Mouse (Mus musculus) midbrain, embryonic 16.5 days (tissue): Measurements from ENCODE around the gene Stk38l. TPM values are rescaled to one million over a fixed set of nuclear protein-coding genes. Genes with fewer than 3 reads are reported as not detected.
A peak's percentile ranks its signal among the peaks of the same experiment; 100 is the strongest.

Experiments
- ATAC-seq: fragments of 200-750 bp; cut with Nextera tagmentation; 2 replicates; pipeline ENCODE4 v1.8.0; 2017; ENCODE audit warnings: moderate TSS enrichment
- H3K27ac ChIP-seq: fragments of 300-500 bp; sonication (generic); 2 replicates; pipeline ENCODE4 v1.5.1; 2014; ENCODE audit warnings: mild to moderate bottlenecking, low read length, mixed read lengths
- H3K27me3 ChIP-seq: fragments of 300-500 bp; sonication (generic); 2 replicates; pipeline ENCODE4 v1.6.1; 2014; ENCODE audit warnings: low read depth, low read length, mixed read lengths; ENCODE audit not compliant: control insufficient read depth, insufficient read depth
- H3K36me3 ChIP-seq: fragments of 300-500 bp; sonication (generic); 2 replicates; pipeline ENCODE4 v1.6.1; 2014; ENCODE audit warnings: mild to moderate bottlenecking, low read length, moderate library complexity, mixed read lengths; ENCODE audit not compliant: control insufficient read depth, insufficient read depth
- H3K4me1 ChIP-seq: fragments of 300-500 bp; sonication (generic); 2 replicates; pipeline ENCODE4 v1.6.1; 2014; ENCODE audit warnings: mild to moderate bottlenecking, low read length, mixed read lengths; ENCODE audit not compliant: control insufficient read depth, insufficient read depth
- H3K4me2 ChIP-seq: fragments of 300-500 bp; sonication (generic); 2 replicates; pipeline ENCODE4 v1.6.1; 2014; ENCODE audit warnings: mild to moderate bottlenecking, low read length, mixed read lengths
- H3K4me3 ChIP-seq: fragments of 300-500 bp; sonication (generic); 2 replicates; pipeline ENCODE4 v1.5.1; 2014; ENCODE audit warnings: low read depth, mild to moderate bottlenecking, low read length, moderate library complexity, mixed read lengths
- H3K9ac ChIP-seq: fragments of 300-500 bp; sonication (generic); 2 replicates; pipeline ENCODE4 v1.6.1; 2014; ENCODE audit warnings: low read depth, low read length, mixed read lengths
- H3K9me3 ChIP-seq: fragments of 300-500 bp; sonication (generic); replicated peaks from 2 replicates; pipeline ENCODE4 v1.6.1; 2014; ENCODE audit warnings: mild to moderate bottlenecking, low read length, mixed read lengths; ENCODE audit not compliant: control insufficient read depth, poor library complexity, severe bottlenecking
- WGBS: fragments of 180-500 bp; shearing (Covaris S2); extraction: QIAGEN DNeasy Blood & Tissue Kit; methylation state at CpG from one replicate; pipeline ENCODE4 v1.1.7; 2014; 5-methylcytosine and 5-hydroxymethylcytosine counted together
- polyA plus RNA-seq: library from polyadenylated mRNA; unstranded; fragments of >200 nt; fragmentation: Nextera tagmentation; extraction: Ambion mirVana; gene quantifications from 2 replicates; pipeline ENCODE4 v1.2.1, GENCODE M21; 2015

Stk38l gene
- polyA plus RNA-seq, 1 experiment from 2014 or later = 14.4 TPM

- WGBS = 92% methylated on average over 1 of the region's 1 CpGs
- H3K4me2 ChIP-seq = no peak overlapping the region
- ATAC-seq = no peak
- no peaks in the 10 kb centered on the region for H3K9me3 ChIP-seq
- H3K4me3 ChIP-seq = no peak overlapping the region
- H3K27me3 ChIP-seq = no peaks in the 10 kb centered on the region
- no peaks in the 10 kb centered on the region for H3K4me1 ChIP-seq
- no peaks in the 10 kb centered on the region for H3K36me3 ChIP-seq
- H3K9ac ChIP-seq = no peak overlapping the region
- H3K27ac ChIP-seq = no peak overlapping the region
These were observed 20.4 kb downstream of the Stk38l start for GRCm38 (mm10) chr6:146745180-146745579.

GRCm38 (mm10) chr6:146746577-146746976, 21.8 kb downstream of the Stk38l start:
- Histone ChIP-seq H3K9me3 (no peaks in the 10 kb centered on the region), H3K4me3 (no peak overlapping the region), H3K4me1 (no peaks in the 10 kb centered on the region), H3K27me3 (no peaks in the 10 kb centered on the region), H3K9ac (no peak overlapping the region), H3K36me3 (no peaks in the 10 kb centered on the region), H3K4me2 (no peak overlapping the region), H3K27ac (no peak overlapping the region)
- ATAC-seq = no peak
- 88% methylated on average over 5 of the region's 5 CpGs for WGBS

- Histone ChIP-seq H3K27ac (no peak overlapping the region), H3K27me3 (no peaks in the 10 kb centered on the region), H3K9me3 (no peaks in the 10 kb centered on the region), H3K4me1 (no peaks in the 10 kb centered on the region), H3K36me3 (no peaks in the 10 kb centered on the region), H3K4me2 (no peak overlapping the region), H3K4me3 (no peak overlapping the region), H3K9ac (no peak overlapping the region)
- no peak for ATAC-seq
These were observed 22.3 kb downstream of the Stk38l start for GRCm38 (mm10) chr6:146747057-146747456.

GRCm38 (mm10) chr6:146748271-146748670, 23.5 kb downstream of the Stk38l start:
- Histone ChIP-seq H3K4me3 (no peak overlapping the region), H3K9me3 (no peaks in the 10 kb centered on the region), H3K4me2 (no peak overlapping the region), H3K4me1 (peaks cover 4% of the 10 kb centered on the region), H3K27ac (no peak overlapping the region), H3K27me3 (no peaks in the 10 kb centered on the region), H3K9ac (no peak overlapping the region), H3K36me3 (no peaks in the 10 kb centered on the region)
- 93% methylated on average over 1 of the region's 1 CpGs for WGBS
- no peak for ATAC-seq

GRCm38 (mm10) chr6:146751671-146752070, 26.9 kb downstream of the Stk38l start:
- Histone ChIP-seq H3K27ac (no peak overlapping the region), H3K36me3 (no peaks in the 10 kb centered on the region), H3K4me2 (no peak overlapping the region), H3K9me3 (no peaks in the 10 kb centered on the region), H3K27me3 (no peaks in the 10 kb centered on the region), H3K9ac (no peak overlapping the region), H3K4me3 (no peak overlapping the region), H3K4me1 (peaks cover 6% of the 10 kb centered on the region)
- 75% methylated on average over 1 of the region's 1 CpGs for WGBS
- no peak; the same call in 1 of the 2 replicates for ATAC-seq

GRCm38 (mm10) chr6:146752178-146752577, 27.4 kb downstream of the Stk38l start:
- H3K27me3 ChIP-seq = no peaks in the 10 kb centered on the region
- H3K4me2 ChIP-seq = no peak overlapping the region
- H3K9ac ChIP-seq = no peak overlapping the region
- WGBS = 81% methylated on average over 2 of the region's 2 CpGs
- no peak overlapping the region for H3K27ac ChIP-seq
- no peaks in the 10 kb centered on the region for H3K9me3 ChIP-seq
- H3K36me3 ChIP-seq = no peaks in the 10 kb centered on the region
- peaks cover 6% of the 10 kb centered on the region for H3K4me1 ChIP-seq
- 0 out of 2 replicates have a peak, but pooled peaks have one; percentile 39 for ATAC-seq
- H3K4me3 ChIP-seq = no peak overlapping the region

- H3K4me3 ChIP-seq = no peak overlapping the region
- H3K4me1 ChIP-seq = peaks cover 6% of the 10 kb centered on the region
- ATAC-seq = peak; percentile 81
- no peak overlapping the region for H3K27ac ChIP-seq
- H3K4me2 ChIP-seq = no peak overlapping the region; the same call in 1 of the 2 replicates
- WGBS = 32% methylated on average over 1 of the region's 1 CpGs
- no peak overlapping the region for H3K9ac ChIP-seq
- H3K27me3 ChIP-seq = no peaks in the 10 kb centered on the region
- no peaks in the 10 kb centered on the region for H3K36me3 ChIP-seq
- H3K9me3 ChIP-seq = no peaks in the 10 kb centered on the region
These were observed 27.8 kb downstream of the Stk38l start for GRCm38 (mm10) chr6:146752612-146753011.

GRCm38 (mm10) chr6:146753560-146754160, 28.9 kb downstream of the Stk38l start:
- 82% methylated on average over 2 of the region's 2 CpGs for WGBS
- ATAC-seq = no peak
- H3K4me1 ChIP-seq = peaks cover 6% of the 10 kb centered on the region

GRCm38 (mm10) chr6:146755136-146755535, 30.3 kb downstream of the Stk38l start:
- 94% methylated on average over 2 of the region's 2 CpGs for WGBS

More at GRCm38 (mm10) chr6:146753560-146754160, 28.9 kb downstream of the Stk38l start:
- H3K4me2 ChIP-seq = no peak overlapping the region
- no peak overlapping the region for H3K9ac ChIP-seq
- no peaks in the 10 kb centered on the region for H3K9me3 ChIP-seq
- 0 out of 2 replicates have a peak overlapping the region, but pooled peaks have one; percentile 14 for H3K27ac ChIP-seq
- no peaks in the 10 kb centered on the region for H3K36me3 ChIP-seq
- no peak overlapping the region for H3K4me3 ChIP-seq
- no peaks in the 10 kb centered on the region for H3K27me3 ChIP-seq

More at GRCm38 (mm10) chr6:146755136-146755535, 30.3 kb downstream of the Stk38l start:
- no peak overlapping the region for H3K4me2 ChIP-seq
- ATAC-seq = no peak
- H3K27me3 ChIP-seq = no peaks in the 10 kb centered on the region
- H3K4me3 ChIP-seq = no peak overlapping the region
- H3K4me1 ChIP-seq = peaks cover 6% of the 10 kb centered on the region
- no peaks in the 10 kb centered on the region for H3K36me3 ChIP-seq
- no peaks in the 10 kb centered on the region for H3K9me3 ChIP-seq
- H3K27ac ChIP-seq = no peak overlapping the region
- H3K9ac ChIP-seq = no peak overlapping the region
